Mouse (Mus musculus) erythroblast, embryonic 14.5 days (primary cell): Measurements from ENCODE around the gene Atp8b4. TPM values are rescaled to one million over a fixed set of nuclear protein-coding genes. Genes with fewer than 3 reads are reported as not detected.
"Not testable (repeated sequence)": the region's sequence is repeated elsewhere in the genome, so short reads cannot be mapped to it uniquely, and the experiment has no call there.

Experiments
- H3K27me3 ChIP-seq: 2 replicates; pipeline ENCODE4 v1.6.1; 2012; ENCODE audit warnings: inconsistent platforms; ENCODE audit not compliant: control insufficient read depth
- H3K36me3 ChIP-seq: 2 replicates; pipeline ENCODE4 v1.6.1; 2012; ENCODE audit warnings: mild to moderate bottlenecking, inconsistent platforms; ENCODE audit not compliant: control insufficient read depth
- H3K4me1 ChIP-seq: 2 replicates; pipeline ENCODE4 v1.6.1; 2012; ENCODE audit warnings: inconsistent platforms; ENCODE audit not compliant: control insufficient read depth
- H3K4me3 ChIP-seq: replicated peaks from 2 replicates; pipeline ENCODE3; 2012; ENCODE audit warnings: moderate library complexity, mild to moderate bottlenecking, inconsistent platforms
- H3K9me3 ChIP-seq: 2 replicates; pipeline ENCODE4 v1.6.1; 2012; ENCODE audit warnings: low read length, inconsistent platforms, mixed read lengths; ENCODE audit not compliant: control insufficient read depth
- GATA1 ChIP-seq: IDR thresholded peaks from 2 replicates; pipeline ENCODE4 v1.6.1; 2012; ENCODE audit warnings: low read length, inconsistent platforms, mixed read lengths
- TAL1 ChIP-seq: IDR thresholded peaks from 3 replicates; pipeline ENCODE4 v1.6.1; 2012; ENCODE audit warnings: low read length, inconsistent platforms, mixed read lengths
- polyA plus RNA-seq: library from polyadenylated mRNA; stranded (reverse); fragments of >175 nt; gene quantifications from 2 replicates; pipeline ENCODE4 v1.2.3, GENCODE M21; 2012

The Atp8b4 gene
- not detected in 2 replicates for polyA plus RNA-seq

- H3K4me1 ChIP-seq, result no peaks in the 10 kb centered on the region
- H3K4me3 ChIP-seq, result no peak within 1 kb of the TSS
- no peak for TF ChIP-seq TAL1
- TF ChIP-seq GATA1, result no peak
- H3K36me3 ChIP-seq, result no peaks in the 10 kb centered on the region
- no peaks in the 10 kb centered on the region for H3K9me3 ChIP-seq
- H3K27me3 ChIP-seq, result no peaks in the 10 kb centered on the region
Measured at GRCm38 (mm10) chr2:126500521-126500920, at the start of gene Atp8b4. Gene Atp8b4, minus strand, starts transcription at chr2:126500674.

DNA sequence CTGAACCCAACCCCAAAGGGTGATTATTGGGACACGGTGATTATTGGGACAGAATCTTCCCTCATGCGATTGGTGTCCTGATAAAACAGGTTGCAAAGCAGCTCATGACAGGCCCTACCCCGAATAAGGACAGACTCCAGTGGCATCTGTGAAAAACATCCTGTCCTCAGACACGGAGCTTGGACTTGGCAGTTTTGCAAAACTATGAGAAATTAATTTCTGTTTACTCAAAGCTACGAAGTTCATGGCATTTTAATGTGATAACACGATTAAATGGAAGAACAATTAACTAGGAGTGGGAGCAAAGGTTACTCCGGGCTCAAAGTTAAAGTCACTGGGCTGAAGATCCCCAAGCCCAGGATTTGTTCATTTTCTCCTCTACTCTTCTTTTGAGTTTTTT lies 49.2 kb upstream of the Atp8b4 start:
- peaks cover 4% of the 10 kb centered on the region; the same call in 1 of the 2 replicates for H3K4me1 ChIP-seq
- H3K36me3 ChIP-seq, result no peaks in the 10 kb centered on the region
- TF ChIP-seq TAL1 (no peak), GATA1 (no peak)
- peaks cover 5% of the 10 kb centered on the region for H3K9me3 ChIP-seq
- H3K27me3 ChIP-seq, result peaks cover 36% of the 10 kb centered on the region
- no peak overlapping the region for H3K4me3 ChIP-seq

DNA sequence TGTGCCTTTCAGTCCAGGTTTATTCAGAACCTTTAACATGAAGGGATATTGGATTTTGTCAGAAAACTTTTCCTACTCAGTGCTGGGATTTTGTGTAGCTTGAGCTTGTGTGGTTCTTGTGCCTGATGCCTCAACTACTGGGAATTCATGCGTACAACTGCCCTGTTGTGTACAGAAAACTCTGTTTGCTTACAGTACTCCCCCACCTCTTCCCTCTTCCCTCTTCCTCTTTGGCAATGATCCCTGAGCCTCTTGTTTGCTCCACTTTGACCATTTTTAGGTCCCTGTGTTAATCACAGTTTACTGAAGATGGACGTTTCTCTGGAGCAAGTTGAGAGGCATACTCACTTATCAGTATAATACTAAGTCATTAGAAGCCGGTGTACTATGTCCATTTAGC lies 45.9 kb upstream of the Atp8b4 start:
- Histone ChIP-seq H3K4me3 (no peak overlapping the region), H3K27me3 (peaks cover 6% of the 10 kb centered on the region), H3K4me1 (no peaks in the 10 kb centered on the region), H3K9me3 (peaks cover 2% of the 10 kb centered on the region; the same call in 1 of the 2 replicates), H3K36me3 (no peaks in the 10 kb centered on the region)
- TF ChIP-seq GATA1, result no peak
- TF ChIP-seq TAL1, result no peak

GRCm38 (mm10) chr2:126545297-126545696 lies 44.8 kb upstream of the Atp8b4 start:
- Histone ChIP-seq H3K9me3 (no peaks in the 10 kb centered on the region), H3K4me1 (no peaks in the 10 kb centered on the region)
- TF ChIP-seq GATA1 (no peak), TAL1 (no peak)

GRCm38 (mm10) chr2:126542211-126542610 lies 41.7 kb upstream of the Atp8b4 start:
- no peak for TF ChIP-seq TAL1
- TF ChIP-seq GATA1, result no peak
- Histone ChIP-seq H3K4me3 (no peak overlapping the region), H3K36me3 (no peaks in the 10 kb centered on the region), H3K9me3 (no peaks in the 10 kb centered on the region), H3K4me1 (no peaks in the 10 kb centered on the region), H3K27me3 (no peaks in the 10 kb centered on the region)

More at GRCm38 (mm10) chr2:126545297-126545696, 44.8 kb upstream of the Atp8b4 start:
- no peaks in the 10 kb centered on the region for H3K36me3 ChIP-seq
- no peak overlapping the region for H3K4me3 ChIP-seq
- no peaks in the 10 kb centered on the region for H3K27me3 ChIP-seq

DNA sequence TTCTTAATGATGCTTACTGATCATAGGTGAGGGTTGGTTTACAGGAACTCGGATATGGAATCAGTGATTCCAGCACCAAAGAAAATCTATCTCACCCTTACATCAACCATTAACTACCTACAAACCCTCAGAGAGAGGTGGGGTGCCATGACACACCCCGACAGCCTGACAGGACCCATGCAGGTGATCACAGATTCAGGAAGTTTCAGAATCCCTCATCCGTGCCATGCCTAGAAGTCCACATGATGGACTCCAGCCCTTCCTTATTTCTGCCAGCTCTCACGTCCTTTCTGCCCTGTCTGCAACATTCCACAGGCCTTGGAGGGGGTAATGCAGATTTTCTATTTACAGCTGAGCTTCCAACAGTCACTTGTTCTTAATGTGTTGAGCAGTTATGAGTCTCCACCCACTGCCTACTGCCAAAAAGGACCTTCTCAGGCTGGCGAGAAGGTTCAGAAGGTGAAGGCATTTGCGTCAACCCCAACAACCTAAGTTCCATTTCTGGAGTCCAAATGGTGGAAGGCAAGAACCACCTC lies 40.0 kb upstream of the Atp8b4 start:
- Histone ChIP-seq H3K4me1 (no peaks in the 10 kb centered on the region), H3K27me3 (no peaks in the 10 kb centered on the region), H3K36me3 (no peaks in the 10 kb centered on the region), H3K4me3 (no peak overlapping the region), H3K9me3 (no peaks in the 10 kb centered on the region)
- no peak for TF ChIP-seq GATA1
- TF ChIP-seq TAL1, result no peak

- H3K9me3 ChIP-seq, result no peaks in the 10 kb centered on the region
- TF ChIP-seq TAL1, result no peak
- H3K4me1 ChIP-seq, result no peaks in the 10 kb centered on the region
- no peak overlapping the region for H3K4me3 ChIP-seq
- no peaks in the 10 kb centered on the region for H3K36me3 ChIP-seq
- H3K27me3 ChIP-seq, result no peaks in the 10 kb centered on the region
Measured at GRCm38 (mm10) chr2:126537654-126538053, 37.2 kb upstream of the Atp8b4 start.

DNA sequence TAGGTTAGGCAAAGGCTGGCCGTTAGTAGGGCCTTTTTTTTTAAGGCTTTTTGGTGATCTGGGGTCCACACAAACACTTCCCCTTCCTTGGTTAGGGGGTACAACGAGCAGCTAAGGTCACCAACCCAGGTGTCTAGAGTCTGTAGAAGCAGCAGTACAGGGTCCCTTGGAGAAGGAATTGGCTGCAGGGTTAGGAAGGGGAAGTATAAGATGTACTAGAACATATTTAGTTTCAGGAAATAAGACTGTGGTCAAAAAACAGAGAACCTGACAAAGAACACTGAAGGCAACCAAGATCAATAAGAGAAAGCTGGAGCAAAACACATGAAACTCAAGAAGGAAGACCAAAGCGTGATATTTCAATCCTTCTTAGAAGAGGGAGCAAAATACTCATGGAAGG lies 30.1 kb upstream of the Atp8b4 start:
- H3K9me3 ChIP-seq, result no peaks in the 10 kb centered on the region
- no peaks in the 10 kb centered on the region for H3K36me3 ChIP-seq
- H3K4me3 ChIP-seq, result no peak overlapping the region
- no peaks in the 10 kb centered on the region for H3K27me3 ChIP-seq
- no peaks in the 10 kb centered on the region for H3K4me1 ChIP-seq
- TF ChIP-seq GATA1, result no peak
- TF ChIP-seq TAL1, result no peak

DNA sequence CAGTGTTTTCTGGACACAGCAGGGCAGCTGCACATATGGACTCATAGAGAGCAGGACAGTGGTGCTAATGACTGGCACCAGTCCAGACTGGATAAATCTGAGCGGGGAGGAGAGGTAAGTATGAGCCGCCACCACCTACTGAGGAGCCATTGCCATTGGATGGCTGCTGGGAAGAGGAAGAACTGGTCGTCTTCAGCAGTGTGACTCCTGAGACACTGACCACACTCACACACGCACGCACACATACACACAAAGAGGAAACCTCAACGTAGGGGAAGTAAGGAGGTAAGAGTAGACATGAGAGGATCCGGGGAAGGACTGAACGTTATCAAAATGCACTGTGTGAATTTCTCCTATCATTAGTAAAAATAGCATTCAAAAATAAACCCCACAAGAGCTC lies 27.0 kb upstream of the Atp8b4 start:
- Histone ChIP-seq H3K4me3 (no peak overlapping the region), H3K9me3 (no peaks in the 10 kb centered on the region), H3K27me3 (no peaks in the 10 kb centered on the region), H3K4me1 (no peaks in the 10 kb centered on the region), H3K36me3 (no peaks in the 10 kb centered on the region)
- TF ChIP-seq GATA1 (no peak), TAL1 (no peak)

GRCm38 (mm10) chr2:126524271-126524670 lies 23.8 kb upstream of the Atp8b4 start:
- peaks cover 14% of the 10 kb centered on the region for H3K4me1 ChIP-seq
- no peaks in the 10 kb centered on the region for H3K36me3 ChIP-seq
- no peak for TF ChIP-seq GATA1
- no peak for TF ChIP-seq TAL1
- no peak overlapping the region for H3K4me3 ChIP-seq
- no peaks in the 10 kb centered on the region for H3K27me3 ChIP-seq
- no peaks in the 10 kb centered on the region for H3K9me3 ChIP-seq

- H3K27me3 ChIP-seq, H3K4me3 ChIP-seq, H3K9me3 ChIP-seq, H3K36me3 ChIP-seq: not testable (repeated sequence)
- peaks cover 14% of the 10 kb centered on the region for H3K4me1 ChIP-seq
Measured at GRCm38 (mm10) chr2:126523101-126523745, 22.7 kb upstream of the Atp8b4 start.
